Mouse (Mus musculus) left cerebral cortex, postnatal 10 days (tissue): ENCODE measurements at regions not wholly inside any gene's neighbourhood (a gene's known extent, or its start where the extent isn't known, plus 50 kb on each side); places are given as distances from the start of the nearest gene placed in this dataset.

Experiments
- DNase-seq, 2 experiments: peaks; one replicate each; pipeline ENCODE4 v3.0.0; 2021 to 2022; ENCODE audit warnings: low spot score in 2 of 2, mixed read lengths in 1 of 2; ENCODE audit errors: extremely low spot score in 1 of 2
- intact Hi-C: fragments of 180-260 bp; cut with DNase I; formaldehyde crosslinking; loops from one replicate; pipeline ENCODE4 v1.15.1; 2025

DNA sequence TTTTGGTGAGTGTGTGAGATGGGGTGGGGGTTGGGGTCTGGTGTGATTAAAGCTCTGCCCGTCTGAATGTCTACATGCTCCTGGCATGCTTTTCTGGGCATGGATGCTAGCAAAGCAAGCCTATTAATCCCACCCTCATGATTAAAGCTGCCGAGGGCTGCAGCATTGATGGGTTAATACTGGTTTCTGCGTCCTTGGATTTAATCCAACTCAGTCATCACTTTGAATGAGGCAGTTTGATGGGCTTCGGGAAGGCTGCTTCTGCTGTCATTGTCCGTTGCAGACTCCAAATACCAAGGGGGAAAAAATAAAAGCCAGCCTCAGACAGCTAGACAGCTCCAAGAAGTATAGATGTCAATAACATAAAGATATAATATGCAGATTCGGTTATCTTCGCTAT is 944.7 kb downstream of the Slc4a3 start:
- no peak for DNase-seq

DNA sequence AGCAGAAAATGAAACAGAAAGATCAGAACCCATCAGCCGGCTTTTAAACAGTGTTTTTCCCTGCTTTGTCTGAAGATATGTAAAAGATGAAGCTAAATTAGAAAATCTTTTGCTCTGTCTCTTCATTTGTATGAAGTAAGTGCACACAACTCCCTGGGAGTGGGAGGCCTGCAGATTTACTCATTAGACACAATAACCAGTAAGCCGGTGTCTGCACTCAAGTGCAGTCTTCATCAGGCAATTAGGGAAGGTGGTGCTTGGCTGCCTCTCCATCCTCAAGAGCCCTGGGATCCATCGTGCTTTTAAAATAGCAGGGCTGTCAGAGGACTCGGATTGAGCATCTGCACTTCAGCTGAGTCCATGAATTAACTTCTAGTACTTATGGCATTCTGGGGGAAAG is 945.1 kb downstream of the Slc4a3 start:
- no peak for DNase-seq
- intact Hi-C loops, result loop anchor here (5.0 kb wide), 1 partner anchor 1021 kb away; no protein-coding TSS in a partner anchor

More for the DNA sequence above, 944.7 kb downstream of the Slc4a3 start:
- intact Hi-C loops, result loop anchor here (5.0 kb wide), 1 partner anchor 1022 kb away; no protein-coding TSS in a partner anchor

DNA sequence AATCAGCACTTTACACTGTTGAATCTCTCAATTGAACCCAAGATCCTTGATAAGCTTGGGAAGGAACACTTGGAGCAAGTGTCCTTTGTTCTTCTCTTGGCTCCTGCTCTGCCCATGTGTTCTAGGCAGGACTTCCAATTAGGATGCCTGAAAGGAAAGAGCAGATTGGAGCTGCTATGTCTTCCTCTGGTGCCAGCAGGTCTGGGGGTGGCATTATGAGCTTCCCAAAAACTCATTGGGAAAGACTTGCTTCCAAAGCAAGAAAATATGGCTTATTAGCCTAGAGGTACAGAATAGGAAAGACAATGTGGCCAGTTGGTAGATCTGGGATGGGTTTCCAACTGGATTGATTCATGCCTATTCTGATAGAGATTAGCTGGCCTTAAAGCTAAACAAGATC is 959.1 kb downstream of the Slc4a3 start:
- DNase-seq, result no peak
- intact Hi-C loops, result no loop called here

DNA sequence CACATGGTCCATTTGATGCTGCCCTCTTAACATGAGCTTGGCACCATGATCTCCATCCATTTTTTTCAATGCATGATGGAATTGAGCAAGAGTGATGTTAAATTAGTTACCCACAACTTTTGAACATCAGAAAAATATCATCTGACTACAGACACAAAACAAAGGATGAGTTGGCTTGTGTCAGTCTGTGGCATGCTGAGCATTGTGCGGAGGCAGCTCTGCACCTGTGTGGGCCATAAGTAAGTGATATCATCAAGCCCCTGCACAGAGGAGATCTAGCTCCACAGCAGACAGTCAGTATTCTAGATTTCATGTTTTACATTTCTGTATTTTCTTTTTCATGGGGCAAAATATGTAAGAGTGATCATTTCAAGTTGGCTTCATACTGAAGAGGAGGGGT is 962.8 kb downstream of the Slc4a3 start:
- no peak for DNase-seq
- intact Hi-C loops, result no loop called here

DNA sequence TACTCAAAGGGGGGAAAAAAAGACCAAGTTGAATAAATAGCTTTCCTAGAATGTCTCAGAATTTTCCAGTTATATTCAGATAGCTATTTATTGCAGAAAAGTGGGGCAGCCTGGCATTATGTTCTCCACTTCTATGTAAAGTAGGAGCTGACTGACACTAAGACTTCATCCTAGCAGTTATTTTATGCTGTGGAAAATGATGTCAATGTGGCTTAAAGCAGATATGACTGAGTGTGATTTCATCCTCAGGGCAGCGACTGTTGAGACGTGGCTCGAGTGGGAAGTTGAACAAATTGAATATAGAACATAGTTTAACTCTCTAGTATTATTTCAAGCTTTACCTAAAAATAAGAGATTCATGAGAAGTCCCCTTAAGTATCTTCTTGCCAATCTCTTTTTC is 963.4 kb downstream of the Slc4a3 start:
- DNase-seq, result peak in 1 of 2 experiments; percentile 53
- intact Hi-C loops, result no loop called here

DNA sequence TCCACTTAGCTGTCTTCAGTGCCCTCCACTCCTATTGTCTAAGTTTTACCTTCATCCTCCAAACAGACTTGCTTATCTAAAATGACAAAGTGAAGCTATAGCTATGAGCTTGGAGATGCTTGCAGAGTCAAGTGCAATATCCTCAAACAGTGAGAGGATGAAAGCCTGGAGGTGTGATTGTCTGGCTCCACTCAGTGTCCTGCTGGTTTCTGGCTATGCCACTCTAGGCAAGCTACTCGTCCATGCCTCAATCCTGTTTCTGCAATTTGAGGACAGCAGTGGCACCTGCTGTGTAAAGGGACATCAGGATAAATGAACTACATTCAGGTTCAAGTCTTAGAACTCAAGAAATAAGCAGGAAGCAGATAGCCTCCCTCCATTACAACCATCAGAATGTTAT is 966.1 kb downstream of the Slc4a3 start:
- intact Hi-C loops, result no loop called here
- DNase-seq, result no peak

DNA sequence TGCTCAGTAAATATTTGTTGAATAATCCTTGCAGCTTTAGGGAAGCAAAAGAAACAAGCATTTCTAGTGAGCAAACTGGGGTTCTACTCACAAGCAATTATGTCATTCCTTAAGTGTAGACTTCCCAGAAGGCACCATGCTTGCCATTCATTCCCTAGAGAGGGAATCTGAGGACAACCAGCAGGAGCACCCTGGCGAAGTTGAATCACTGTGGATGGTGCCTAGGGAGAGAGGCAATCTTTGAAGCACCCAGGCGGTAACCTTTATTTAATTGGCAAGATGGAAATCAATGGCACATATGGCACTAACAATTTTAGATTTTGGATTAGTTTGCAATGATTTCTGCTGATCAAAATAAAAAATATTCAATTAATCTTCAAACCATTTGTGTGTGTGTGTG is 967.4 kb downstream of the Slc4a3 start:
- DNase-seq, result no peak
- intact Hi-C loops, result no loop called here

DNA sequence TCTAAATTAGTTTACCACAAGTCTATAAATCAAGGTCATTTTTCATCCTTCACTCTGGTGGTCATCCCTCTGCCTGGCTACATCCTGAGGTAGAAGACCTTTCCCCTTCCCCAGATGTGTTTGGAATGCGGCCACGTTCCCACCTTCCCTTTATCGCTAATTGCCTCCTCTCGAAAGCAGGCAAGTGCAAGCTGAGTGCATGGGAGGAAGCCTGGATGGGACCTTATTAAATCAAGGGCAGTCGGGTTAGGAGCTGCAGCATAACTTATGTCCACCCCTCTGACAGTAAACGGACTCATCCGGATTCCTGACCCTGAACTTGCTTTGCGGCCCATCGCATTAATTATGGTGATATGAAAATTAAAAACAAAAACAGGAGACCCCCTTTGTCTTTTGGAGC is 983.5 kb downstream of the Slc4a3 start:
- no peak for DNase-seq
- intact Hi-C loops, result no loop called here

DNA sequence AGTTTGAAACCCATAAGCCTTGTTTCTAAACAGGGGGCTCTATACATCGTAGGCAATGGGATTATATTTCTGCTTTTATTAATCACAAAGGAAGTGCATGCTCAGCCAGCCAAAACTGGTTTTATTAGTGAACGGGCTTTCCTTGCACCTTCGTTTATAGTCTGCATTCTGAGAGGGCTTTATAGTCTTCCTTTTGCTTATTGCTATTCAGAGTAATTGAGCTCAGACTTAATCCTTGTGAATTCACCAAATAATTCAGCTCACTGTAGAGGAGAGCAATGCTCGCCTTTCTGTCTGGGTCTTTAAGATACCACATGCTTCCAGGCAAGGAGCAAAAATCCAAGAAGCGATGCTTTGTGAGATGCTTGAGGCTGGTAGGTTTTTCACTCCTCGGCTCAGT is 984.3 kb downstream of the Slc4a3 start:
- DNase-seq, result no peak
- intact Hi-C loops, result no loop called here

DNA sequence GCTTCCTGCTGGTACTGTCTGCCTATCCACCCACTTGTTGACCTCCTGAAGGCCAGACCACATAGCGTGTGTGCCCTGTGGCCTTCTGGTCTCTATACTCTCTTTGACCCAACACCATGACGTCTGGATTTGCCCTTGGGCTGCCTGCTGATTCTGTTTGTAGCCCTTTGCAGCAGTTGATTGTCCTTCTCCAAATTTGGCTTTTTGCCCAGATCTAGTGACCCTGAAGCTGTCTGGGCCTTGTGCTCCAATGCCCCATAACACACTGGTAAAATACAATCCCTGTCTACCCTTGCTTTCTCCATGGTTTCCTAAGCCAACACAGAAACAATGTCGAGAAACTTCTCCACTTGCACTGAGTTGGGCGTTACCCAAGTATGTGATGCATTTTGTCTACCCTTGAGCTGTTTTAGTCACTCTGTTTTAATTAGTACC is 979.3 kb downstream of the Epha4 start:
- intact Hi-C loops, result no loop called here
- no peak for DNase-seq

DNA sequence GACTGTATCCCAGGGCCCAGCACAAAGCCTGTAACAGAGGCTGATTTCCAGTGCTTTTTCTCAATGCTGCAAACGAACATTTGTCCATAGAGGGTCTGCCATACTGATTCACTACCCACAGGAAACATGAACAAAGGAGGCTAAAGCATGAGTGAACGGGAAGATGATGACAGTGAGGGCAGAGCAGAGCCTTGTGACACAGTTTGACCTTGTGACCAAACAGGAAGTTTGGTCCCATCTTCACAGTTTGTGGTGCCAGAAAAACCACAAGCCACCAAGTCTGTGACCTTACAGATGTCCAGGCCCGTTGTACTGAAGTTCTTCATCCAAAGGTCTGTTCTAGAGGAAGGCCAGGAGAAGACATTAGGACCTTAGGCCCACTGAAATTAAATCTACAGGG is 974.4 kb downstream of the Epha4 start:
- no peak for DNase-seq
- intact Hi-C loops, result no loop called here

DNA sequence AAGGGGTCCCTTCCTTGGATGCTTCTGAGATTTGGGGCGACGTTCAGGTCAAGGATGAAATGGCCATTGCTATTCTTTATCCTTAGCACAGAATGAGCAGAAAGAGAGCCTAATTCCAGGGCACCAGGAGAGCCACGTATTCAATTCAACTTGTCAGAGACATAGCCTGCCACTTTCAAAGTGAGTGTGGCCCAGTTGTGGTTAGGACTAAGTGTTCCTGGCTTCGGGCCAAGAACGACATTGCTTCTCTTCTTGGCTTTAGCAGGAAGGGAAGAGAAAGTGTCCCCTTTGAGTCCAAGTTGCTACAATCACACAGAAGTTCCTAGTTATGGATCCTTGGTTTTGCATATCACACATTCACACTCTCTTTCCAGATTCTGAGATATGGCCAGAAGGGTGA is 964.0 kb downstream of the Epha4 start:
- intact Hi-C loops, result no loop called here
- DNase-seq, result peak in 1 of 2 experiments; percentile 33

DNA sequence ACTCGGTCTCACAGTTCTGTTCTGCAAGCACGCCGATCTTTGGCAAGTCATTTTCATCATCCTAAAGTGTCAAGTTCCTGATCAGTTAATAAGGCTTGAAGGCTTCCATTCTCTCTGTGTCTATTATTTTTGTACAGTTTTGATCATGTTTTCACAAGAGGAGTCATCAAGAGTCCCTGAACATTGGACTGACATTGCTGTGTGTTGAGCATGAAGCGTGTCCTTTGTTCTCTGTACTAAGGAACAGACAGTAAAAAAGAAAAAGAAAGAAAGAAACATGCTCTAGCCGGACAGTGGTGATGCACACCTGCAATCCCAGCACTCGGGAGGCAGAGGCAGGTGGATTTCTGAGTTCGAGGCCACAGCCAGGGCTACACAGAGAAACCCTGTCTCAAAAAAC is 955.4 kb downstream of the Epha4 start:
- DNase-seq, result no peak
- intact Hi-C loops, result no loop called here

DNA sequence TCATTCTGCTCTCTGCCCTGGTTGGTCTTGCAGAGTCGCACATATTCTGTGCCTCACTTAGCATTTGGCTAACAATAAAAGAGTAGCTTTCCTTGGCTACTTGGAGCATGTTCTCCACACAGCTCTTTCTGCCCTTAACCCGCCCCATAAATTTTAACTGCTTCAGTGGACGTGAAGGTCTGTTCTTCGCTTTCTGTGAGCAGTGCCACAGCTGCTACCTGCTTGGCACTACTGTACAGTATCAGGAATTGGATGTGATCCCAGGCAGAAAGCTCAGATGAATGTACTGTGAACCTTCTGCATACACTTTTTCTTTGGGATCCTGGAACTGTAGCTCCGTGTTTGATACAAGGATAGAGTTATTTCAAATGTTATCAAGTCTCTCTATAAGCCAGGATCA is 939.4 kb downstream of the Epha4 start:
- intact Hi-C loops, result no loop called here
- DNase-seq, result no peak

DNA sequence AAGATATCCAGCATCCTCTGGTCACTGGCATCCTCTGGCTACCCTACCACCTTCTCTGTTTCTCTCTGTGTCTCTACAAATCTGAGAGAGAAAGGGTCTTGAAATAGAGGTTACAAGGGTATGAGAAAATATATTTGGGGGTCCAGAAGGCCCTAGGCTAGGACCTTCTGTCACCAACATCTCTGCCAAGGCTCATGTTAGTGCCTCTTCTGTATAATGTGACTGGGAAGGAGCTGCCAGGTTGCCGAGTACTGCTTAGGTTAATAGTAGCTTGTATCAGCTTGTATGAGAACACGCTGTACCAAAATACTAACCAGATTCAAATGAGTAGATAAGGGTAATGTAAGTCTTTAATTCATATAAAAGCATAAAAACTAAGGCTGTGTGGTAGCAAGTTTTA is 929.0 kb downstream of the Epha4 start:
- intact Hi-C loops, result no loop called here
- no peak for DNase-seq

DNA sequence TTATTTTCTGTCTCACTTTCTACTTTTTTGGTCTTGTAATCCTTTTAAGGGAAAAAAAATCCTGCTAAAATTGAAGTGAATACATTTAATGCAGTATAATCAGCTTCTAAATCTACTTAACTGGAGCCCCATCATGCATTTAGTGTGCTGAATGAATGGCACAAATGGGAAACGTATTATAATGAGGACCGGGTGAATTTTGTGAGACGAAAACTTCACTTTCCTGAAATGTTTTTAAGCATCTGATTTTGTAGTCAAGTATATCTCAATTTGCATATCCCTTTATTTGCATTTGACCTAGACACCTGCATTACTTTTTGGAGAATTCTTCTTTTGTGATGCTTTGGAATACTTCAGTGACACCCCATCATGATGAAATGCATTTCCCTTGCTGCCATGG is 889.1 kb downstream of the Epha4 start:
- no peak for DNase-seq
- intact Hi-C loops, result no loop called here

DNA sequence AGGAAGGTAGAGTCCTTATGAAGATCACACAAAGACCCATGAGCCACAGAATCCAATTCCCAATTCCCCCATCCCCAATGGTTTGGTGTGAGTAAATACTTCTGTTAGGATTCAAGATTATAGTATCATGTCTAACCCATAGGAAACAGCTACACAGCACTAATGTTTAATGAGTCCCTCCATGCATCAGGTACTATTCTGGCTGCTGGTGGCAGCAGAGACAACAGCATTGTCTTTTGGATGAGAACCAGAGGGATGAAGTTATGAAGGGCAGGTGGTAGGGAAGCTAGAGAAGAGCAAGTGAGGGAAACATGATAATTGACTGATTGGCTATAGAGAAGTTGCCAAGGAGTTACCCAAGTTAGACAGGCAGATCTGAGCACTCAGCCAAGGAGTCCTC is 885.0 kb downstream of the Epha4 start:
- intact Hi-C loops, result no loop called here

DNA sequence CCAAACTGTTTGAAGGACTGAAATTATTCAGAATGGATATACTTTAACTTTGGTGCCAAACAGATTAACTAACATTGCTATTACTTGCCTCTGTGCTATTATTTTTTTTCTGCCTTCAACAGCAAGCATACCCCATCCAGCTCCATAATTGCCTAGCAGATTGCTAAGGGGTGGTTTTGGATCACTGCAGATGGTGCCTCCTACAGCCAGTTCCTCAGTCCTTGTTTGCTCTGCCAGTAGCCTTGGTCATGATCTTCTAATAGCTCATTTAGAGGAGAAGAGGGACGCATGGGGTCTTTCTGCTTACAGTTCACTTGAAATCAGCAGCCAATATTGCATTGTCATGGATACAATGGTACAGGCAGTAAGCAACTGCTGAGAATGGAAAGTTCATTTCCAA is 880.8 kb downstream of the Epha4 start:
- intact Hi-C loops, result no loop called here

More for the DNA sequence above, 885.0 kb downstream of the Epha4 start:
- no peak for DNase-seq

DNA sequence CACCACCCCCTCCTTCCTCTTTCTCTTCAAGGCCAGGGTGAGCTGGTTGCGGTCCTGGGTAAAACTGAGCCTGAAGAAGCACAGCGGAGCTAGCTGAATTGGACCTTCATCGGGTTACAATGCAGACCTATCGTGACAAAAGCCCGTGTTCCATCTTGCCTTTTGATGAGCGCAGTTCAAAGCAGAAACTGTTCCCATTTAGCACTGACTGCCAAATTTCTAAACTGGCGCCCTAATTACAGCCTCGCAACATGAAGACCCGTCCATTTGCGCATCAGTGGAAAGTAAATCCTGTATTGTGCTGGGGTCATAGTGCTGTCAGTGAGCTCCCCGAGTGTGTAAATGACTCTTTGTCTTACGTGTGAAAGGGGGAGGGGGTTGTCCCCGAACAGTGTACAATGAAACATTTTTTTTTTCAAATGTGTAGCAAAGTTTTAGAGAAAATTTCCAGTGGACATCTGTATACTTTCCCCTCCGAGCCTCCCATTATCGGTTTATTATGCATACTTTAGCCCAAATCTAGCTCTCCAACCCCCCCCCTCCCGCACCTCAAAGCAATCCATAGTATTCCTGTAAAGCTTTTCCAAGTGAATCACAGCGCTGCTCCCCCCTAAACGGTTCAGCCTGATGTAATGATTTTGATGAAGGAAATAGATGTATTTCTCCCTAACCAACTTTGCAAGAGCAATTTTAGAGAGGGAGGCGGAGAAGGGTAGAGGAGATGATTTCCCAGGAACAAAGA is 877.4 kb downstream of the Epha4 start:
- DNase-seq, result peak in 1 of 2 experiments; percentile 23
- intact Hi-C loops, result no loop called here

More for the DNA sequence above, 880.8 kb downstream of the Epha4 start:
- DNase-seq, result no peak

DNA sequence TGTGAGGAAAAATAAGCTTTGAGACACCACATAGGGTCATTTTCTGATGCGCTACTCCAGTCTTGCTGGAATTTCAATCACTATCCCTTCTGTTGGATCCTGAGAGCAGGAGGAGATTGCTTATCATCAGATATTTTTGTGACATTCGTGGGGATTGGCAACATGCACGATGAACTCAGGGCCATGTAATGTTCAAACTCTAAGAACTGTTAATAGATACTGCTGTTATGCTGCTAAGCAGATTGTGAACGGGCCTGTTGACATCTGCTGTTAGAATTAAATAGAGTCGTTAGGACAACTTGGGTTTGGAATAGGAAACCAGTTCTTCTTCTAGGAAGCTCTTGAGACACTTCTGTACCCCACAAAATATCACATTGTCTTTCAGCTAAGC is 876.9 kb downstream of the Epha4 start:
- intact Hi-C loops, result no loop called here
- no peak for DNase-seq

DNA sequence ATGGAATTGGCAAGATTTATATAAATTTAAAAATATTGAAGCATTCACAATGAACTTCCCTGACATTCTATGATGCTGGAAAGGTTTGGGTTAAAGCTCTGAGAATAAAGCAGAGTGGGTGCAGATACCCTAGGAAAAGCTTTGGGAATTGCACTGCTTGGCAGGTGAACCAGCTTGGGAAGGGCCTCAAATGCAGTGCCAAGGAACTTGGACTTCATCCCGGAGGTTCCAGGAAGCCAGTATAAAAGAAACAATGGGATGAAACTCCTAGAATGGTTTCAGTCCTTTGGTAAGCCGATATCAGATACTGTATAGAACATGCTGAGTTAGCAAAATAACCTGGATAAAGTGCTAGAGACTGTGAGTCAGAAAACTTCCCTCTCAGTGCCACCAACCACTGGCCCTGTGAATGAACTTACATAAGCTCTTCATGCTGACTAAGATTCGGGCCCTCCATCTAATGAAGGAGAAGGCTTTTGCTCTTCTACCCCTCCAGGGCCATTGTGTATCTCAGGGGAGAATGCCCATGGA is 873.6 kb downstream of the Epha4 start:
- intact Hi-C loops, result no loop called here

More for the DNA sequence above, 873.6 kb downstream of the Epha4 start:
- DNase-seq, result no peak
